Mouse (Mus musculus): ENCODE data around the gene Kcnmb4. TPM values are rescaled to one million over a fixed set of nuclear protein-coding genes. Genes with fewer than 3 reads are reported as not detected.

Gene Kcnmb4
- polyA plus RNA-seq, 1 experiment from 2014 or later, result 7.0 TPM

GRCm38 (mm10) chr10:116402742-116403425 lies 70.8 kb downstream of the Kcnmb4 start:
- H3K9me3 ChIP-seq (ENCODE audit: control insufficient read depth, low read depth, low read length), result no peaks in the 10 kb centered on the region
- H3K36me3 ChIP-seq (ENCODE audit: control insufficient read depth, insufficient read depth, low read length), result no peaks in the 10 kb centered on the region
- no peaks in the 10 kb centered on the region for H3K4me1 ChIP-seq (ENCODE audit: control insufficient read depth, insufficient read depth, low read length)
- ATAC-seq (ENCODE audit: insufficient number of reproducible peaks, insufficient read depth, low FRiP score, low read depth), result no peak
- no peaks in the 10 kb centered on the region for H3K27me3 ChIP-seq (ENCODE audit: control insufficient read depth, insufficient read depth, low read length)
- H3K9ac ChIP-seq (replicated peaks; ENCODE audit: low read depth, low read length), result no peak overlapping the region
- H3K4me2 ChIP-seq (replicated peaks; ENCODE audit: low read depth, low read length), result no peak overlapping the region
- WGBS, result 76% methylated on average over 6 of the region's 6 CpGs
- no peak overlapping the region for H3K4me3 ChIP-seq (ENCODE audit: low read depth, low read length)
- H3K27ac ChIP-seq (ENCODE audit: low read length), result no peak overlapping the region

GRCm38 (mm10) chr10:116397973-116398372 lies 75.7 kb downstream of the Kcnmb4 start:
- no peak overlapping the region for H3K27ac ChIP-seq (ENCODE audit: low read length)
- WGBS, result 50% methylated on average over 12 of the region's 12 CpGs
- no peaks in the 10 kb centered on the region for H3K27me3 ChIP-seq (ENCODE audit: control insufficient read depth, insufficient read depth, low read length)
- H3K4me1 ChIP-seq (ENCODE audit: control insufficient read depth, insufficient read depth, low read length), result no peaks in the 10 kb centered on the region
- no peak overlapping the region for H3K9ac ChIP-seq (replicated peaks; ENCODE audit: low read depth, low read length)
- ATAC-seq (ENCODE audit: insufficient number of reproducible peaks, insufficient read depth, low FRiP score, low read depth), result no peak
- H3K4me2 ChIP-seq (replicated peaks; ENCODE audit: low read depth, low read length), result no peak overlapping the region; the same call in 1 of the 2 replicates
- no peaks in the 10 kb centered on the region for H3K36me3 ChIP-seq (ENCODE audit: control insufficient read depth, insufficient read depth, low read length)
- no peak overlapping the region for H3K4me3 ChIP-seq (ENCODE audit: low read depth, low read length)
- no peaks in the 10 kb centered on the region for H3K9me3 ChIP-seq (ENCODE audit: control insufficient read depth, low read depth, low read length)

- 38% methylated on average over 14 of the region's 14 CpGs for WGBS
- no peak overlapping the region for H3K4me3 ChIP-seq (ENCODE audit: low read depth, low read length)
- ATAC-seq (ENCODE audit: insufficient number of reproducible peaks, insufficient read depth, low FRiP score, low read depth), result no peak
These were observed 76.1 kb downstream of the Kcnmb4 start for GRCm38 (mm10) chr10:116397573-116397972.

GRCm38 (mm10) chr10:116396966-116397365 lies 76.7 kb downstream of the Kcnmb4 start:
- no peak for ATAC-seq (ENCODE audit: insufficient number of reproducible peaks, insufficient read depth, low FRiP score, low read depth)
- H3K9me3 ChIP-seq (ENCODE audit: control insufficient read depth, low read depth, low read length), result no peaks in the 10 kb centered on the region
- 89% methylated on average over 13 of the region's 13 CpGs for WGBS
- no peaks in the 10 kb centered on the region for H3K27me3 ChIP-seq (ENCODE audit: control insufficient read depth, insufficient read depth, low read length)
- H3K36me3 ChIP-seq (ENCODE audit: control insufficient read depth, insufficient read depth, low read length), result no peaks in the 10 kb centered on the region
- H3K27ac ChIP-seq (ENCODE audit: low read length), result no peak overlapping the region
- H3K4me3 ChIP-seq (ENCODE audit: low read depth, low read length), result no peak overlapping the region
- no peaks in the 10 kb centered on the region for H3K4me1 ChIP-seq (ENCODE audit: control insufficient read depth, insufficient read depth, low read length)
- H3K9ac ChIP-seq (replicated peaks; ENCODE audit: low read depth, low read length), result no peak overlapping the region
- H3K4me2 ChIP-seq (replicated peaks; ENCODE audit: low read depth, low read length), result no peak overlapping the region

More at GRCm38 (mm10) chr10:116397573-116397972, 76.1 kb downstream of the Kcnmb4 start:
- H3K4me1 ChIP-seq (ENCODE audit: control insufficient read depth, insufficient read depth, low read length), result no peaks in the 10 kb centered on the region
- no peak overlapping the region for H3K9ac ChIP-seq (replicated peaks; ENCODE audit: low read depth, low read length)
- no peak overlapping the region; the same call in 1 of the 2 replicates for H3K4me2 ChIP-seq (replicated peaks; ENCODE audit: low read depth, low read length)
- H3K27ac ChIP-seq (ENCODE audit: low read length), result no peak overlapping the region
- H3K27me3 ChIP-seq (ENCODE audit: control insufficient read depth, insufficient read depth, low read length), result no peaks in the 10 kb centered on the region
- no peaks in the 10 kb centered on the region for H3K36me3 ChIP-seq (ENCODE audit: control insufficient read depth, insufficient read depth, low read length)
- no peaks in the 10 kb centered on the region for H3K9me3 ChIP-seq (ENCODE audit: control insufficient read depth, low read depth, low read length)

- Histone ChIP-seq H3K9ac (replicated peaks; ENCODE audit: low read depth, low read length) (no peak overlapping the region), H3K9me3 (ENCODE audit: control insufficient read depth, low read depth, low read length) (no peaks in the 10 kb centered on the region), H3K36me3 (ENCODE audit: control insufficient read depth, insufficient read depth, low read length) (no peaks in the 10 kb centered on the region), H3K4me1 (ENCODE audit: control insufficient read depth, insufficient read depth, low read length) (no peaks in the 10 kb centered on the region), H3K27ac (ENCODE audit: low read length) (no peak overlapping the region), H3K4me3 (ENCODE audit: low read depth, low read length) (no peak overlapping the region), H3K4me2 (replicated peaks; ENCODE audit: low read depth, low read length) (no peak overlapping the region), H3K27me3 (ENCODE audit: control insufficient read depth, insufficient read depth, low read length) (no peaks in the 10 kb centered on the region)
- WGBS, result 73% methylated on average over 5 of the region's 5 CpGs
- ATAC-seq (ENCODE audit: insufficient number of reproducible peaks, insufficient read depth, low FRiP score, low read depth), result no peak
These were observed 77.4 kb downstream of the Kcnmb4 start for GRCm38 (mm10) chr10:116396279-116396678.

- no peaks in the 10 kb centered on the region for H3K36me3 ChIP-seq (ENCODE audit: control insufficient read depth, insufficient read depth, low read length)
- ATAC-seq (ENCODE audit: insufficient number of reproducible peaks, insufficient read depth, low FRiP score, low read depth), result no peak
These were observed 79.1 kb downstream of the Kcnmb4 start for GRCm38 (mm10) chr10:116394585-116394984.

GRCm38 (mm10) chr10:116393790-116394475 lies 79.7 kb downstream of the Kcnmb4 start:
- WGBS, result 67% methylated on average over 9 of the region's 9 CpGs
- H3K27me3 ChIP-seq (ENCODE audit: control insufficient read depth, insufficient read depth, low read length), result no peaks in the 10 kb centered on the region
- H3K36me3 ChIP-seq (ENCODE audit: control insufficient read depth, insufficient read depth, low read length), result no peaks in the 10 kb centered on the region
- ATAC-seq (ENCODE audit: insufficient number of reproducible peaks, insufficient read depth, low FRiP score, low read depth), result no peak
- H3K4me3 ChIP-seq (ENCODE audit: low read depth, low read length), result no peak overlapping the region
- H3K4me2 ChIP-seq (replicated peaks; ENCODE audit: low read depth, low read length), result no peak overlapping the region
- no peak overlapping the region for H3K27ac ChIP-seq (ENCODE audit: low read length)
- H3K9ac ChIP-seq (replicated peaks; ENCODE audit: low read depth, low read length), result no peak overlapping the region
- no peaks in the 10 kb centered on the region for H3K9me3 ChIP-seq (ENCODE audit: control insufficient read depth, low read depth, low read length)
- no peaks in the 10 kb centered on the region for H3K4me1 ChIP-seq (ENCODE audit: control insufficient read depth, insufficient read depth, low read length)

More at GRCm38 (mm10) chr10:116394585-116394984, 79.1 kb downstream of the Kcnmb4 start:
- H3K27me3 ChIP-seq (ENCODE audit: control insufficient read depth, insufficient read depth, low read length), result no peaks in the 10 kb centered on the region
- no peaks in the 10 kb centered on the region for H3K4me1 ChIP-seq (ENCODE audit: control insufficient read depth, insufficient read depth, low read length)
- no peak overlapping the region for H3K9ac ChIP-seq (replicated peaks; ENCODE audit: low read depth, low read length)
- no peaks in the 10 kb centered on the region for H3K9me3 ChIP-seq (ENCODE audit: control insufficient read depth, low read depth, low read length)
- no peak overlapping the region for H3K4me2 ChIP-seq (replicated peaks; ENCODE audit: low read depth, low read length)
- H3K27ac ChIP-seq (ENCODE audit: low read length), result no peak overlapping the region
- 37% methylated on average over 4 of the region's 4 CpGs for WGBS
- H3K4me3 ChIP-seq (ENCODE audit: low read depth, low read length), result no peak overlapping the region

GRCm38 (mm10) chr10:116388840-116389239 lies 84.8 kb downstream of the Kcnmb4 start:
- no peaks in the 10 kb centered on the region for H3K9me3 ChIP-seq (ENCODE audit: control insufficient read depth, low read depth, low read length)
- no peaks in the 10 kb centered on the region for H3K27me3 ChIP-seq (ENCODE audit: control insufficient read depth, insufficient read depth, low read length)
- no peak for ATAC-seq (ENCODE audit: insufficient number of reproducible peaks, insufficient read depth, low FRiP score, low read depth)
- no peak overlapping the region for H3K4me2 ChIP-seq (replicated peaks; ENCODE audit: low read depth, low read length)
- no peak overlapping the region for H3K4me3 ChIP-seq (ENCODE audit: low read depth, low read length)
- no peak overlapping the region for H3K27ac ChIP-seq (ENCODE audit: low read length)
- no peaks in the 10 kb centered on the region for H3K36me3 ChIP-seq (ENCODE audit: control insufficient read depth, insufficient read depth, low read length)
- WGBS, result 35% methylated on average over 6 of the region's 6 CpGs
- H3K4me1 ChIP-seq (ENCODE audit: control insufficient read depth, insufficient read depth, low read length), result 0 out of 2 replicates have a peak, but pooled peaks cover 6% of the 10 kb centered on the region
- no peak overlapping the region for H3K9ac ChIP-seq (replicated peaks; ENCODE audit: low read depth, low read length)
